Mouse (Mus musculus) E14TG2a.4 (cell line): ENCODE measurements around the gene Camkv.
A peak's percentile ranks its signal among the peaks of the same experiment; 100 is the strongest.

Experiments
- H3K27me3 ChIP-seq: 2 replicates; pipeline ENCODE4 v1.6.1; 2014; ENCODE audit warnings: low read length, control low read depth; ENCODE audit not compliant: insufficient read depth
- H3K36me3 ChIP-seq: 2 replicates; pipeline ENCODE4 v1.6.1; 2014; ENCODE audit warnings: low read length, control low read depth; ENCODE audit not compliant: insufficient read depth
- H3K4me1 ChIP-seq: replicated peaks from 2 replicates; pipeline ENCODE4 v1.6.1; 2014; ENCODE audit warnings: low read depth, low read length, control low read depth
- H3K4me3 ChIP-seq: replicated peaks from 2 replicates; pipeline ENCODE4 v1.5.1; 2014; ENCODE audit warnings: mild to moderate bottlenecking, low read length
- H3K9me3 ChIP-seq: 2 replicates; pipeline ENCODE4 v1.6.1; 2014; ENCODE audit warnings: low read length, control low read depth
- CTCF ChIP-seq: conservative IDR thresholded peaks from 2 replicates; pipeline ENCODE4 v1.5.1; 2014; ENCODE audit warnings: low read length
- NANOG ChIP-seq: IDR thresholded peaks from 2 replicates; pipeline ENCODE4 v1.6.1; 2014; ENCODE audit warnings: borderline replicate concordance, low read length, mixed read lengths
- POU5F1 ChIP-seq: IDR thresholded peaks from 2 replicates; pipeline ENCODE4 v1.6.1; 2014; ENCODE audit warnings: low read length, borderline replicate concordance

The Camkv gene

GRCm38 (mm10) chr9:107963700-107964099 is 28.2 kb downstream of the Camkv start:
- H3K36me3 ChIP-seq, result peaks cover 100% of the 10 kb centered on the region
- peaks cover 65% of the 10 kb centered on the region for H3K4me1 ChIP-seq
- H3K27me3 ChIP-seq, result no peaks in the 10 kb centered on the region
- H3K4me3 ChIP-seq, result no peak overlapping the region
- TF ChIP-seq NANOG, result no peak
- no peak for TF ChIP-seq POU5F1
- peak; percentile 96 for TF ChIP-seq CTCF
- no peaks in the 10 kb centered on the region for H3K9me3 ChIP-seq

- peaks cover 100% of the 10 kb centered on the region for H3K36me3 ChIP-seq
- H3K9me3 ChIP-seq, result no peaks in the 10 kb centered on the region
- peaks cover 58% of the 10 kb centered on the region for H3K4me1 ChIP-seq
- TF ChIP-seq POU5F1 (no peak), NANOG (no peak), CTCF (no peak)
- no peak overlapping the region for H3K4me3 ChIP-seq
- H3K27me3 ChIP-seq, result no peaks in the 10 kb centered on the region
These were observed 29.2 kb downstream of the Camkv start for GRCm38 (mm10) chr9:107964681-107965080.

- no peak for TF ChIP-seq POU5F1
- no peaks in the 10 kb centered on the region for H3K27me3 ChIP-seq
- peaks cover 58% of the 10 kb centered on the region for H3K4me1 ChIP-seq
- peaks cover 100% of the 10 kb centered on the region for H3K36me3 ChIP-seq
- no peak overlapping the region for H3K4me3 ChIP-seq
- H3K9me3 ChIP-seq, result no peaks in the 10 kb centered on the region
These were observed 31.2 kb downstream of the Camkv start for GRCm38 (mm10) chr9:107966676-107967075.

GRCm38 (mm10) chr9:107967437-107967836 is 32.0 kb downstream of the Camkv start:
- H3K4me3 ChIP-seq, result no peak overlapping the region
- TF ChIP-seq NANOG (no peak), POU5F1 (no peak), CTCF (no peak)
- peaks cover 100% of the 10 kb centered on the region for H3K36me3 ChIP-seq
- H3K27me3 ChIP-seq, result no peaks in the 10 kb centered on the region
- H3K9me3 ChIP-seq, result no peaks in the 10 kb centered on the region
- H3K4me1 ChIP-seq, result peaks cover 58% of the 10 kb centered on the region

- no peak for TF ChIP-seq NANOG
- TF ChIP-seq POU5F1, result no peak
- TF ChIP-seq CTCF, result no peak
- H3K4me3 ChIP-seq, result no peak overlapping the region
- H3K27me3 ChIP-seq, result no peaks in the 10 kb centered on the region
- H3K36me3 ChIP-seq, result peaks cover 100% of the 10 kb centered on the region
- peaks cover 48% of the 10 kb centered on the region for H3K4me1 ChIP-seq
- no peaks in the 10 kb centered on the region for H3K9me3 ChIP-seq
These were observed 33.1 kb downstream of the Camkv start for GRCm38 (mm10) chr9:107968531-107968930.

- H3K36me3 ChIP-seq, result peaks cover 83% of the 10 kb centered on the region
- peaks cover 31% of the 10 kb centered on the region for H3K4me1 ChIP-seq
- no peaks in the 10 kb centered on the region for H3K27me3 ChIP-seq
- H3K4me3 ChIP-seq, result no peak overlapping the region
- TF ChIP-seq CTCF (no peak), POU5F1 (no peak), NANOG (no peak)
- no peaks in the 10 kb centered on the region for H3K9me3 ChIP-seq
These were observed 34.8 kb downstream of the Camkv start for GRCm38 (mm10) chr9:107970311-107970710.

GRCm38 (mm10) chr9:107971690-107972541 is 36.4 kb downstream of the Camkv start:
- H3K36me3 ChIP-seq, result peaks cover 67% of the 10 kb centered on the region
- TF ChIP-seq NANOG (peak; percentile 46; the same call in 1 of the 2 replicates), POU5F1 (no peak)
- H3K9me3 ChIP-seq, result no peaks in the 10 kb centered on the region
- H3K4me1 ChIP-seq, result peaks cover 31% of the 10 kb centered on the region
- H3K27me3 ChIP-seq, result peaks cover 6% of the 10 kb centered on the region; the same call in 1 of the 2 replicates
- H3K4me3 ChIP-seq, result no peak overlapping the region

GRCm38 (mm10) chr9:107974491-107975171 is 39.2 kb downstream of the Camkv start:
- Histone ChIP-seq H3K27me3 (peaks cover 22% of the 10 kb centered on the region), H3K4me3 (no peak overlapping the region), H3K36me3 (peaks cover 40% of the 10 kb centered on the region), H3K9me3 (no peaks in the 10 kb centered on the region), H3K4me1 (peaks cover 29% of the 10 kb centered on the region)
- TF ChIP-seq POU5F1 (no peak), CTCF (no peak), NANOG (no peak)
